Mouse (Mus musculus) CD4-positive, CD25-positive, alpha-beta regulatory T cell, adult 4 months (primary cell): Measurements from ENCODE around the gene Ank2. TPM values are rescaled to one million over a fixed set of nuclear protein-coding genes. Genes with fewer than 3 reads are reported as not detected.

Experiments used
- ATAC-seq: one replicate; pipeline ENCODE4 v1.8.0; 2017
- polyA plus RNA-seq, 2 experiments: library from polyadenylated mRNA; unstranded; fragments of 100-300 nt; shearing (Covaris generic); gene quantifications; one replicate each; pipeline ENCODE4 v1.2.1; 2017

The Ank2 gene
- polyA plus RNA-seq, 2 experiments from 2014 or later: 0.23 to 0.32 TPM

GRCm38 (mm10) chr3:127108481-127108880 lies 390.7 kb downstream of the Ank2 start:
- ATAC-seq: no peak

DNA sequence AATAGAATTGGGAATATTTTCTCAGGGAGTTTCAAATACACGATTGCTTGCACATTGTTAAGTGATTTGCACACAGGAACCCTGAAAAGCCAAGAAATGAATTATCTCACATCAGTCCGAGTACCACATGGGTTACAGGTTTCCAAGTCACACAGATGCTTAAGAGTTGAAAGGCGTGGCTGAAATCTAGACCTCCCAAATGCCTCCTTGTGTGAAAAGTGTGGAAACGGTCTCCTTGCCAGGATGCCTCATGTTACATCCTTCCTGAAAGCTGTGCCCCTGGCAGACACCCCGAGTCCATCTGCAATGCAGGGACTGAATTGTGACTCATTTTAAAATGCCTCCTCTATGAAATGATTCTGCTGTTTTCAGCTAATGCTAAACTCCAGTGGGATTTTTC lies 391.9 kb downstream of the Ank2 start:
- no peak for ATAC-seq

DNA sequence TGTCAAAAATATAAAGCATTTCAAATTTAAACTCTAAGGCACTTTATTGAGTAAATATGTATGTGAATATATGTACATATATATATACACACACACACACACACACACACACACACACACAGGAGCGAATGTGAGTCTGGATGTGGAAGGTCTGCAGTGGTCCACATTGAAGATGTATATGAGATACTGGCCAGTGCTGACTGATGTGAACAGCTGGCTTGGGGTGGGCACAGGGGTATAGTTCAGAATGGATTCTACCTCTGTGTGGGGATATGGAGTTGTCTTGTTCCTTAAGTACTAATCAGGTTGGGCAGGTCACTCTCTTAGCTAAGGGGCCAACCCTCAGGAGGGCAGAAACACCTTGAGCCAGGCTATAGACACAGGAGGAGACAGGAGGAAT lies 397.8 kb downstream of the Ank2 start:
- ATAC-seq: no peak

DNA sequence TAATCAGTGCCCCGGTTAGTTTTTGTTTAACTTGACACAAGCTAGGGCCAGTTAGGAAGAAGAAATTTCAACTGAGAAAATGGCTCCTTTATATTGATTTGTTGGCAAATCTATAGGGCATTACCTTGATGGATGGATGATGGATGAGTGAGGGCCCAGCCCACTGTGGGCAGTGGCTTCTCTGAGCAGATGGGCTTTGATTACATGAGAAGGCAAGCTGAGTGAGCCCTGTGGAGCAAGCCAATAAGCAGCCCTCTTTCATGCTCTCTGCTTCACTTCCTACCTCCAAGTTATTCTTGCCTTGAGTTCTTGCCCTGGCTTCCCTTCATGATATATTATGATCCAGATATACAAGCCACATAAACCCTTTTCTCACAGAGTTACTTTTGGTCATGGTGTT lies 401.4 kb downstream of the Ank2 start:
- no peak for ATAC-seq

- no peak for ATAC-seq
Observed at GRCm38 (mm10) chr3:127097106-127097505, 402.0 kb downstream of the Ank2 start.

DNA sequence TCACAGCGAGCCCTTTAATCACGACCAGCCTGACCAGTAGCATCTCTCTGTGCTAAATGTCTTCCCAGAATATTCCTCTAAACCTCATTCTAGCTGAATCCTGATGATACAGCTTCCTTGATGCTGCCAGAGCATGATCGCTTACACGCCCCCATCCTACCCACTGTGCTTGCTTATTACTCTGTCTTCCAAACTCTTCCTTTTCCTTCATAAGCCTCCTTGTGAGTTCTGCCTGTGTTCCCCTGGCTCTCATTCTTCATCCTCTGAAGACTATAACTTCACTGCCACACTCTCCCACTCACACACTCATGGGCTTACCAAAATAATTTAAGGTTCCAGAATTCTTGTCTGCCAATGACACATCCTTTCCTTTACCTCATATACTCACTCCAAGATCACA lies 405.5 kb downstream of the Ank2 start:
- ATAC-seq: no peak

DNA sequence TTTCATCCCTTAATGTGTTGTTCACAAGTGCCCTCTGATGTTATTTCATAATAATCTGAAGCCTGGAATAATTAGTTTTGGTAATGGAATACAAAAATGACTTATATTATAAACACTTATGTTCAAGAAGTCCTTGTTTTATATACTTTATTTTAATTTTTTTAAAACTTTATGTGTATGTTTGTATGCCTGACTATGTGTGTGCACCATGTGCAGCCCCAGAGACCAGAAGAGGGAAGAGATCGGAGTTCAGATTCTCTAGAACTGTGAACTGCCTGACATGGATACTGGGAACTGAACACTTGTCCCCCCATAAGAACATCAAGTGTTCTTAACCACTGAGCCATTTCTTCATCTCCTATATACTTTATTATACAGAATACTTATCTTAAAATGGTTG lies 411.6 kb downstream of the Ank2 start:
- no peak for ATAC-seq

DNA sequence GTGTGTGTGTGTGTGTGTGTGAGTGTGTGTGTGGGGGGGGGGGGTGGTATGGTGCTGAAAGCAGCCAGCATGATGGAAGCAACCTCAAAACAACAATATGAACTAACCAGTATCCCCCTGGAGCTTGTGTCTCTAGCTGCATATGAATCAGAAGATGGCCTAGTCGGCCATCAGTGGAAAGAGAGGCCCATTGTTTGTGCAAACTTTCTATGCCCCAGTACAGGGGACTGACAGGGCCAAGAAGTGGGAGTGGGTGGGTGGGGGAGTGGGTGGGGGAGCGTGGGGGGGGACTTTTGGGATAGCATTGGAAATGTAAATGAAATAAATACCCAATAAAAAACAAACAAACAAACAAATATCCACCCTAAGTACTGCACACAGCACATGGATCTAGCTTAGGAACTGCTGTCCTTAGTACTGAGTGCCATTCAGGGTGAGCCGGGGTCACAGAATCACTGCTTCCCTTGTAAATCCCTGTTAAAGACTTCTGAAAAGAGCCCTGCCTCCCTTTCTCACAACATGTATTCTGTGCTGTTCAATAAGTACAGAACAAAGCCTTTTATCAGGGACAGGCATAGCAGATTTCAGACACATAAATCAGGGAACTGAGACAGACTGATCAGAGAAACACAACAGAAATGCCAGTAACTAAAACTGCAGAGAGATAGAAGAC lies 412.2 kb downstream of the Ank2 start:
- ATAC-seq: no peak

DNA sequence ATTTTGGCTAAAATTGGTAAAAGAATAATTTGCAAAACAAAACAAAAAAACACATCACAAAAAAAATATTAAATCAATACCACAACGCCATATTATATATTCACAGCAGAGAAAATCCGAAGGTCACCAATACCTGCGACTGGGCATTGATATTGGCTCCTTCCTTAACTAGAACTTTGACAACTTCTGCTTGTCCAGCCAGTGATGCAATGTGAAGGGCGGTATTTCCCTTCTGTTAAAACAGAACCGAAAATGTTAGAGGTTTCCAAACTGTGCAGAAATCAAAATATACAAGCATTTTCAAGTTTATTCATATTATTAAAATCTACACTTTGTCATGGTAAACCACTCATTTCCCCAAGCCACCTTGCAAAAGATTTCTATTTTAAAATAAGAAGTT lies 421.8 kb downstream of the Ank2 start:
- ATAC-seq: no peak

- ATAC-seq: no peak
Observed at GRCm38 (mm10) chr3:127075531-127076280, 423.4 kb downstream of the Ank2 start.

DNA sequence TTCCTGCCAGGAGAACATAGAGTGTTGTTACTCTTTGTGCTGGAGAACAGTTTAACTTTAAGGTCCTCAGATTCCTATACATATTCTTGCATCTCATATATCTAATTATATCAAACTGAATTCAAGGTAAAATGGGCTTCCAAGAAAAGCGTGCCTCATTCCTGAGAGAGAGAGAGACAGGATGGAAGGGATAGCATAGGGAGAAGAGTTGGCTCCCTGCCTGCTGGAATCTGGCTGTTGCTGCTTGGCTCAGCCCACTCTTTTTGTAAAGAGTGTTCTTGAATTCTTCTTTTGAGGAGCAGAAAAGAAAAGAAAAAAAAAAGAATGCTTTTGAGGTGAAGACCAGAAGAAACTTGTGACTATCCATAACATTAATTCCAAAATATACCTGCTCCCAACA lies 427.7 kb downstream of the Ank2 start:
- no peak for ATAC-seq

- ATAC-seq: no peak
Observed at GRCm38 (mm10) chr3:127063654-127064386, 435.3 kb downstream of the Ank2 start.

GRCm38 (mm10) chr3:127059671-127060070 lies 439.5 kb downstream of the Ank2 start:
- no peak for ATAC-seq

DNA sequence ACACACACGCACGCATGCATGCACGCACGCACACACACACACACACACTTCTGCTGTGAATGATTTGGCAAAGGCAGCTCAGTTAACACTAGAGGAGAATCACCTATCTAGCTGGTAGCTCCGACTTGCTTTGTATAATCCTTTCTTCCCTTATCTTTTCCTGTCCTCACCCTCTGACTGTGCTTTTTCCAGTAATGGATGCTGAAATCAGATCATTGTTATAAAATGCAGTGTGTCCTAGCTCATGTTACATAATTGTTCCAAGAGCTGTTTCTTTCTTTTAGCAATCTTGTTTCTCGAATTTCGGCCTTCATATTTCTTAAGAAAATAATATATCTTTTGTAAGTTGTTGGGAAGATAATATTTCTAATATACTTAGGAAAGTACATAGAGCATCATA lies 457.9 kb downstream of the Ank2 start:
- no peak for ATAC-seq

- no peak for ATAC-seq
Observed at GRCm38 (mm10) chr3:127038570-127038969, 460.6 kb downstream of the Ank2 start.

DNA sequence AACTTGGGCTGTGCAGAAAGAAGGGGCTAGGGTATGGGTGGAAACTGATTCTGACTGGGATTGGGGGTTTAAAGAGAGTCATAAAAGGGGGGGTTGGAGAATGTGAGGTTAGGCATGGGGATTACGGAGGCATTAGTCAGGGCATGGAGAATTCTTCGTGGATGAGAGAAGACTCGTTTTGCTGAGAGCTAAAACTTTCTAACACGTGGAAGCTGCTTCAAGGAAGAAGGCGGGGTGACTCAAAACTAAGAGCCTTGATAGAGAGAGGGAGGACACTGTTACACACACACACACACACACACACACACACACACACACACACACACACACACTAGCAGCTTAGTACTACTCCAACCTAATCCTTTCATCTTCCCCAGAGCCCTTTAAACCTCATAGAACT lies 463.0 kb downstream of the Ank2 start:
- no peak for ATAC-seq

DNA sequence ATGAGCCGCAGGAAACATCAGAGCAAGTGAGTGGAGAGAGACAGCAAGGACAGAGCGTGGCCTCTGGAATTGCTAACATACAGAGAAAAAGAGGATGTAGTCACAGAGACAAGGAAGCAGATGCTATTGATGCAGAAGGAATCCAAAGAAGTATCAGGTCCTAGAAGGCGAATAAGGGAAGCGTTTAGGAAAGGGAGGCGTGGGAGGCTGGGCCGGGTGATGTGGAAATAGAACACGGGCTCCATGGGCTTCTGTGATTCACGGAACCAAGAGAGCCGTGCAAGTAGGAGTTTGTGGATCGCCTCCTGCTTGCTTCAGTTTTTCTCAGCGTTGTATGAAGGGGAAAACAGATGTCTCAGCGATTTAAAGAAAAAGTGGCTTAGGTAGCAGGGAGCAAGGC lies 463.6 kb downstream of the Ank2 start:
- no peak for ATAC-seq

GRCm38 (mm10) chr3:127034983-127035382 lies 464.2 kb downstream of the Ank2 start:
- no peak for ATAC-seq

GRCm38 (mm10) chr3:127023992-127024391 lies 475.2 kb downstream of the Ank2 start:
- ATAC-seq: no peak

DNA sequence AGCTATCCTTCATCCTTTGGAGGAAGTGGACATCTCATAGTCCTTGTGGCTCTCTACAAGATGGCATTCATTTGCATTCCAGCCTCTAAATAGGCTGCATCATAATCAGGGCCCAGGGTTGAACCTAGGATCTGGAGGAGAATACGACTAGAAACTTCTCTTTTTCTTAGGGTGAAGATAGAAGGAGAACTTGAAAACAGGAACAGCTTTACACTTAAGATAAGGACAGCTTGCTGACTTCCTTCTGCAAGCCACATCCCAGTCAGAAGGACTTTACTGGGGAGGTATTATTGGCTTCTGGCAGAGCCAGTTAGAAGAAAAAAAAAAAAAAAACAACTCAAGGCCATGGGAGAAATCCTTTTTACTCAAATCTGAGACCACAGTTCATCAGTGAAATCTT lies 479.0 kb downstream of the Ank2 start:
- ATAC-seq: no peak

GRCm38 (mm10) chr3:127019728-127020127 lies 479.4 kb downstream of the Ank2 start:
- no peak for ATAC-seq

- no peak for ATAC-seq
Observed at GRCm38 (mm10) chr3:127019109-127019508, 480.0 kb downstream of the Ank2 start.

DNA sequence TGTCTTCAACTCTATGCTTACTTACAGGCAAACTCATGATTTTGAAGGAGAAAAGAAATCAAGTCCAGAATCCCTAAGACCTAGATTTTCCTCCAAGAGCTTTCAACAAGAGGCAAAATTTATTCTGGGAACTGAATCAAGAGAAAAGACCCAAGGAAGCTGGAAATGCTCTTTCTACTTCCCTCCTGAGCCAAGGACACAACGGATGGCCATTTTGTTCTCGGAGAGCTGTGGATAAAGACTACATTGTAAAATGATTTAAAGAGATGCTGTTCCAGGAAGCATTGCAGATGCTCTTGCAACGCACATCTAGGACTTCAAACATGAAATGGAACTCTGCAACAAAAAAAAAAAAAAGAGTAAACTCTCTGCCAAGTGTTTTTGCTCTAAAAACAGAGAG lies 481.6 kb downstream of the Ank2 start:
- ATAC-seq: no peak

DNA sequence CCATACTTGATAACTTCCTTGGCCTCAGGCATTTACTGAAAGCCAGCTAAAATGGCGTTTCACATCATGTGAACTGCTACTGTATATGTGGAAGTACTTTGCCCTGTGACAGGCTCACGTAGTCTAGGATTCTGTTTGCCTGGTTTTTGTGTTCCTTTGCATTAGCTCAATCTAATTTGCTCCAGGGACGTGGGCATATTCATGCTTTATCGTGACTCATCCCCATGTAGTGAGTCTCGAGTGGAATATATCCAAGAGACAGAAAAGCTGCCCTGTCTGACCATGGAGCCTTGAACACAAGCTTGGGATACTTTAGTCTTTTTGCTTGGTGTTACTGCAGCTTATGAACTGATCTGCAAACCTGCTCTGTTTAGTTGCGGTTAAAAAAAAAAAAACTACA lies 483.6 kb downstream of the Ank2 start:
- no peak for ATAC-seq
